In the genomic region with DNA sequence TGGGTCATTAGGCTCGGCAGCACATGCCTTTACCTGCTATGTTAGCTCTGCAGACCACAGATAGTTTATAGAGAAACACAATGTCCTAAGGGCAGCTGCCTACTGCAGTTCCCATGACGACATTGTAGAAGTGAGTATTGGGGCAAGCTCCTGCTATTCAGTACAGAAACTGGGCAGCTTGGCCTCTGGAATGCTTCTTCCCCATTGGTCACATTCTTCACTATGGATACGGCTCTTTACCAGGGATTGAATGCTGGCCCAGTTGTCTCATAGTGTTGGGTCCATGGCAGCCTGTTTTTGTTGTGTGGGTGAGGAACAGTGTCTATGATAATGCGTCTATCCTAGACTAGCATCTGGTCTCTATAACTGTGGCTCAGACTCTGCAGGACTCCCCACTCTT, we compare ENCODE assay signal across 18 mouse cellular contexts. TPM values are rescaled to one million over a fixed set of nuclear protein-coding genes. Genes with fewer than 3 reads are reported as not detected.
DNase-seq lines count a peak whose midpoint lies in the region; ATAC-seq lines count a peak whose summit lies in the region.
"Had no signal": no experiment of that assay in that cellular context is flagged by ENCODE, and none has a peak within 500 bp of the region (broad histone marks: within the 10 kb centered on the region; RNA-seq: fewer than 3 reads in every experiment).

No protein-coding gene starts in this region.

- WGBS in hindbrain, embryonic 12.5 days = 37% methylated on average over 4 of the region's 4 CpGs
- 44% methylated on average over 4 of the region's 4 CpGs for WGBS in hindbrain, embryonic 11.5 days
- 48% methylated on average over 4 of the region's 4 CpGs for WGBS in midbrain, embryonic 16.5 days
- WGBS in midbrain, embryonic 10.5 days = 54% methylated on average over 4 of the region's 4 CpGs
- WGBS in hindbrain, embryonic 14.5 days = 32% methylated on average over 4 of the region's 4 CpGs
- WGBS in neural tube, embryonic 14.5 days = 29% methylated on average over 4 of the region's 4 CpGs
- 65% methylated on average over 4 of the region's 4 CpGs for WGBS in kidney, embryonic 15.5 days

- peaks cover 27% of the 10 kb centered on the region for H3K27me3 ChIP-seq in hindbrain, embryonic 12.5 days
- peaks cover 5% of the 10 kb centered on the region for H3K27me3 ChIP-seq in hindbrain, embryonic 11.5 days (ENCODE audit: control insufficient read depth, insufficient read depth, low read length)
- 0 out of 2 replicates have a peak, but pooled peaks cover 3% of the 10 kb centered on the region for H3K27me3 ChIP-seq in midbrain, embryonic 16.5 days (ENCODE audit: control insufficient read depth, insufficient read depth, low read depth, low read length)
- H3K27me3 ChIP-seq in midbrain, embryonic 10.5 days (ENCODE audit: low read depth, poor library complexity, severe bottlenecking) = peaks cover 54% of the 10 kb centered on the region
- no peaks in the 10 kb centered on the region for H3K27me3 ChIP-seq in hindbrain, embryonic 14.5 days (ENCODE audit: control insufficient read depth, insufficient read depth, low read length)
- no peaks in the 10 kb centered on the region for H3K27me3 ChIP-seq in neural tube, embryonic 14.5 days (ENCODE audit: control insufficient read depth, insufficient read depth, low read length)
- H3K27me3 ChIP-seq in kidney, embryonic 15.5 days = peaks cover 45% of the 10 kb centered on the region

- 0 out of 2 replicates have a peak, but pooled peaks have one; percentile 7 for ATAC-seq in hindbrain, embryonic 12.5 days (ENCODE audit: low FRiP score)
- no peak for ATAC-seq in hindbrain, embryonic 11.5 days (ENCODE audit: low FRiP score)
- ATAC-seq in midbrain, embryonic 16.5 days = no peak
- ATAC-seq in hindbrain, embryonic 14.5 days (ENCODE audit: low FRiP score) = peak; percentile 21; the same call in 1 of the 2 replicates
- peak; percentile 16; the same call in 1 of the 2 replicates for ATAC-seq in neural tube, embryonic 14.5 days (ENCODE audit: low read depth)
- ATAC-seq in kidney, embryonic 15.5 days (replicated peaks; ENCODE audit: low FRiP score) = no peak
- ATAC-seq: forebrain, embryonic 13.5 days had no signal

- H3K27ac ChIP-seq in hindbrain, embryonic 12.5 days = no peak overlapping the region
- no peak overlapping the region for H3K27ac ChIP-seq in hindbrain, embryonic 11.5 days (ENCODE audit: low read depth, low read length)
- no peak overlapping the region for H3K27ac ChIP-seq in midbrain, embryonic 16.5 days (ENCODE audit: low read length)
- H3K27ac ChIP-seq in midbrain, embryonic 10.5 days (replicated peaks) = no peak overlapping the region
- peak overlapping the region; percentile 26; the same call in 1 of the 2 replicates for H3K27ac ChIP-seq in hindbrain, embryonic 14.5 days
- no peak overlapping the region for H3K27ac ChIP-seq in neural tube, embryonic 14.5 days (ENCODE audit: low read depth, low read length)
- no peak overlapping the region for H3K27ac ChIP-seq in kidney, embryonic 15.5 days
- H3K27ac ChIP-seq: forebrain, embryonic 13.5 days; neural tube, embryonic 12.5 days had no signal

- H3K9me3 ChIP-seq in hindbrain, embryonic 12.5 days (replicated peaks) = no peaks in the 10 kb centered on the region
- no peaks in the 10 kb centered on the region for H3K9me3 ChIP-seq in hindbrain, embryonic 11.5 days (ENCODE audit: control insufficient read depth, low read length)
- 0 out of 2 replicates have a peak, but pooled peaks cover 3% of the 10 kb centered on the region for H3K9me3 ChIP-seq in midbrain, embryonic 16.5 days (replicated peaks; ENCODE audit: control insufficient read depth, low read length, poor library complexity, severe bottlenecking)
- H3K9me3 ChIP-seq in midbrain, embryonic 10.5 days (replicated peaks) = no peaks in the 10 kb centered on the region
- no peaks in the 10 kb centered on the region for H3K9me3 ChIP-seq in hindbrain, embryonic 14.5 days (ENCODE audit: control insufficient read depth, low read length)
- no peaks in the 10 kb centered on the region for H3K9me3 ChIP-seq in neural tube, embryonic 14.5 days (ENCODE audit: control insufficient read depth, low read length)
- no peaks in the 10 kb centered on the region for H3K9me3 ChIP-seq in kidney, embryonic 15.5 days (replicated peaks)
- H3K9me3 ChIP-seq: forebrain, embryonic 13.5 days; neural tube, embryonic 12.5 days had no signal

- no peak overlapping the region for H3K4me3 ChIP-seq in hindbrain, embryonic 12.5 days
- H3K4me3 ChIP-seq in hindbrain, embryonic 11.5 days (ENCODE audit: low read depth, low read length) = no peak overlapping the region
- no peak overlapping the region for H3K4me3 ChIP-seq in midbrain, embryonic 16.5 days (ENCODE audit: low read depth, low read length)
- H3K4me3 ChIP-seq in midbrain, embryonic 10.5 days = no peak overlapping the region
- H3K4me3 ChIP-seq in hindbrain, embryonic 14.5 days (replicated peaks; ENCODE audit: low read length) = no peak overlapping the region
- no peak overlapping the region for H3K4me3 ChIP-seq in neural tube, embryonic 14.5 days (ENCODE audit: low read depth, low read length)
- H3K4me3 ChIP-seq in kidney, embryonic 15.5 days (replicated peaks) = no peak overlapping the region
- H3K4me3 ChIP-seq: forebrain, embryonic 13.5 days; neural tube, embryonic 12.5 days had no signal

- DNase-seq in hindbrain, embryonic 11.5 days (ENCODE audit: low spot score) = no peak
- DNase-seq in midbrain, embryonic 10.5 days (ENCODE audit: low spot score) = no peak
- no peak for DNase-seq in hindbrain, embryonic 14.5 days (ENCODE audit: low spot score)
- DNase-seq in heart, adult 18-20 months = no peak
- DNase-seq: adrenal gland, postnatal 10 days; cerebellum, adult 2 months; heart, postnatal 14 days; lung, adult 2 months; lung, postnatal 4 days; thymus, adult 18-20 months had no signal

- no peaks in the 10 kb centered on the region for H3K36me3 ChIP-seq in hindbrain, embryonic 12.5 days
- H3K36me3 ChIP-seq in hindbrain, embryonic 11.5 days (ENCODE audit: control insufficient read depth, insufficient read depth, low read length) = no peaks in the 10 kb centered on the region
- H3K36me3 ChIP-seq in midbrain, embryonic 16.5 days (ENCODE audit: control insufficient read depth, insufficient read depth, low read length) = 0 out of 2 replicates have a peak, but pooled peaks cover 2% of the 10 kb centered on the region
- H3K36me3 ChIP-seq in midbrain, embryonic 10.5 days = no peaks in the 10 kb centered on the region
- H3K36me3 ChIP-seq in hindbrain, embryonic 14.5 days (replicated peaks; ENCODE audit: control insufficient read depth, insufficient read depth) = no peaks in the 10 kb centered on the region
- H3K36me3 ChIP-seq in neural tube, embryonic 14.5 days (ENCODE audit: control insufficient read depth, insufficient read depth, low read length) = no peaks in the 10 kb centered on the region
- H3K36me3 ChIP-seq in kidney, embryonic 15.5 days = no peaks in the 10 kb centered on the region
- H3K36me3 ChIP-seq: neural tube, embryonic 12.5 days had no signal

- H3K4me1 ChIP-seq in hindbrain, embryonic 12.5 days = peaks cover 14% of the 10 kb centered on the region
- H3K4me1 ChIP-seq in hindbrain, embryonic 11.5 days (replicated peaks; ENCODE audit: control insufficient read depth, insufficient read depth, low read length) = peaks cover 4% of the 10 kb centered on the region; the same call in 1 of the 2 replicates
- H3K4me1 ChIP-seq in midbrain, embryonic 16.5 days (ENCODE audit: control insufficient read depth, insufficient read depth, low read length) = peaks cover 16% of the 10 kb centered on the region
- peaks cover 21% of the 10 kb centered on the region for H3K4me1 ChIP-seq in midbrain, embryonic 10.5 days
- H3K4me1 ChIP-seq in hindbrain, embryonic 14.5 days (replicated peaks; ENCODE audit: control insufficient read depth, insufficient read depth, low read length) = peaks cover 14% of the 10 kb centered on the region; the same call in 1 of the 2 replicates
- H3K4me1 ChIP-seq in neural tube, embryonic 14.5 days (ENCODE audit: control insufficient read depth, insufficient read depth, low read length) = peaks cover 3% of the 10 kb centered on the region; the same call in 1 of the 2 replicates
- H3K4me1 ChIP-seq in kidney, embryonic 15.5 days = peaks cover 16% of the 10 kb centered on the region

- no peak overlapping the region for H3K4me2 ChIP-seq in hindbrain, embryonic 12.5 days (replicated peaks)
- H3K4me2 ChIP-seq in hindbrain, embryonic 11.5 days (replicated peaks; ENCODE audit: low read depth, low read length) = no peak overlapping the region
- peak overlapping the region; percentile 86 for H3K4me2 ChIP-seq in midbrain, embryonic 16.5 days (ENCODE audit: low read length)
- peak overlapping the region; percentile 92 for H3K4me2 ChIP-seq in hindbrain, embryonic 14.5 days (replicated peaks)
- 0 out of 2 replicates have a peak overlapping the region, but pooled peaks have one; percentile 1 for H3K4me2 ChIP-seq in neural tube, embryonic 14.5 days (ENCODE audit: low read depth, low read length)
- H3K4me2 ChIP-seq in kidney, embryonic 15.5 days = no peak overlapping the region
- H3K4me2 ChIP-seq: forebrain, embryonic 13.5 days; heart, embryonic 11.5 days; neural tube, embryonic 12.5 days had no signal

- H3K9ac ChIP-seq in hindbrain, embryonic 12.5 days = no peak overlapping the region
- no peak overlapping the region for H3K9ac ChIP-seq in hindbrain, embryonic 11.5 days (ENCODE audit: low read depth, low read length)
- no peak overlapping the region for H3K9ac ChIP-seq in midbrain, embryonic 16.5 days (ENCODE audit: low read depth, low read length)
- H3K9ac ChIP-seq in hindbrain, embryonic 14.5 days = no peak overlapping the region
- H3K9ac ChIP-seq in neural tube, embryonic 14.5 days (replicated peaks; ENCODE audit: low read depth, low read length) = no peak overlapping the region
- no peak overlapping the region for H3K9ac ChIP-seq in kidney, embryonic 15.5 days
- H3K9ac ChIP-seq: forebrain, embryonic 13.5 days; neural tube, embryonic 12.5 days had no signal

RNA-seq across cellular contexts. Expression of gene Palm2, which starts 2.2 kb away (rescaled TPM):
- polyA plus RNA-seq in hindbrain, embryonic 12.5 days (2016; fragmentation: Nextera tagmentation; extraction: Ambion mirVana) = 6.0 and 6.4 TPM in 2 replicates
- polyA plus RNA-seq in hindbrain, embryonic 11.5 days (2014; fragmentation: Nextera tagmentation; extraction: Ambion mirVana) = 2.5 and 3.6 TPM in 2 replicates
- 20.6 and 21.7 TPM in 2 replicates for polyA plus RNA-seq in midbrain, embryonic 16.5 days (2015; fragmentation: Nextera tagmentation; extraction: Ambion mirVana)
- 2.4 and 3.0 TPM in 2 replicates for polyA plus RNA-seq in midbrain, embryonic 10.5 days (2016; fragmentation: Nextera tagmentation; extraction: Ambion mirVana)
- 14.3 and 18.6 TPM in 2 replicates for polyA plus RNA-seq in hindbrain, embryonic 14.5 days (2014; fragmentation: Nextera tagmentation; extraction: Ambion mirVana)
- polyA plus RNA-seq in neural tube, embryonic 14.5 days (2014; fragmentation: Nextera tagmentation; extraction: Ambion mirVana) = 10.6 and 18.3 TPM in 2 replicates
- total RNA-seq in heart, adult 18-20 months (2021) = 10 to 100 TPM; 11.0 to 11.8 TPM
- polyA plus RNA-seq in kidney, embryonic 15.5 days (2015; fragmentation: Nextera tagmentation; extraction: Ambion mirVana) = 1.7 and 1.9 TPM in 2 replicates
- polyA plus RNA-seq: liver, adult 2 months had no signal

Comparison
In these comparisons a context has a peak if more than half of its experiments do, and no peak if none do; other contexts are left out.
1. ATAC-seq: peak in hindbrain, embryonic 12.5 days (single experiment), hindbrain, embryonic 14.5 days (single experiment) and neural tube, embryonic 14.5 days (single experiment); none in hindbrain, embryonic 11.5 days (single experiment), midbrain, embryonic 16.5 days (single experiment) and kidney, embryonic 15.5 days (single experiment).
2. H3K4me2 ChIP-seq: peak in midbrain, embryonic 16.5 days (single experiment), hindbrain, embryonic 14.5 days (single experiment) and neural tube, embryonic 14.5 days (single experiment); none in hindbrain, embryonic 12.5 days (single experiment), hindbrain, embryonic 11.5 days (single experiment) and kidney, embryonic 15.5 days (single experiment).